Mouse (Mus musculus) lung, postnatal 36 days (tissue): ENCODE data around the gene Nptxr.

Experiments
- DNase-seq: peaks from one replicate; pipeline ENCODE4 v3.0.0; 2022; ENCODE audit warnings: mixed read lengths

Gene Nptxr

DNA sequence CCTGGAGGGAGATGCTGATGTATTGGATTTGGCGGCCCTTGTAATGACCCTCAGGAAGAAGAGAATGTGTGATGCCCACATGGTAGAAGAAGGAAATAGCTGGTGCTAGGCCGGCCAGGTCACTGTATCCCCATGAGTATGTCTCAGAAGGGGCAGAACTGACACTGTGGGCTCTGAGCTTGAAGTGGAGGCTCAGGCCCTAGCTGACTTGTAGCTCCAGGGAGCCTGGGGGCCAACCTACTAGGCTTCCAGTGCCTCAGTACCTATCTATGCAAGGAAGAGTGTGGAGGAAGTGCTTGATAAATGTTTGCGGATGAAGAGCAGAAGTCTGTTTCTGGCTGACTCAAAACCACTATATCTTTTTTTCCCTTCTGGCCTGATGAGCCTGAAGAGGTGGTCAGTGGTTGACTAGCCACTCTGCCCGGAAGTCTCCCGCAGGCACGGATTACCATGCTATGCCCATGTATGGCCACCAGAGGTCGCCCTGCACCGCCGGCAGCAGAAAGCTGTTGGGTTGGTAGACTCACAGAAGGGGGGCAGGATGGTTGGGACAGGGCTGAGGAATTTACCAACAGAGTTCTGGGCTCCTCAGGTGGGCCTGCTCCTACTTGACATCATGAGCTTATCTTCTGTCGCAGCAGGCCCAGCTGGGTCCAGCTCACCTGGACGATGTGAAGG, 51.7 kb downstream of the Nptxr start:
- DNase-seq: peak; percentile 75

DNA sequence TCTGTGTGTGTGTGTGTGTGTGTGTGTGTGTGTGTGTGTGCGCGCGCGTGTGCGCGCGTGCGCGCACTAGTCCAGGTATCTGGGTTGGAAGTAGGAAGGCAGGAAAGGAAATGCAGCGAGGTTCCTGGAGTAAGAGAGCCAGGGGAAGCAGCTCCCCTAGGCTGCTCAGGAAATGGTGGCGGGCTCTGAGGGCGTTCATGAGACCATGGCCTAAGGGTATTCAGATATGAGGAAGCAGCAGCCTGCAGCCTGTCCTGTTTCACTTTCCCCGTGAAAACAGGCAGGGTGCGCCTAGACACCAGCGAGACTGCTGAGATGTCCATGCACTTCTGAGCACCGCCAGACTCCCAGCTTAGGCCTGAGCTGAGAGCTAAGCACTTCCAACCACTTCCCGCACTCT, 52.8 kb downstream of the Nptxr start:
- no peak for DNase-seq

- DNase-seq: peak; percentile 53
These were observed 54.3 kb downstream of the Nptxr start for GRCm38 (mm10) chr15:79750266-79750665.

DNA sequence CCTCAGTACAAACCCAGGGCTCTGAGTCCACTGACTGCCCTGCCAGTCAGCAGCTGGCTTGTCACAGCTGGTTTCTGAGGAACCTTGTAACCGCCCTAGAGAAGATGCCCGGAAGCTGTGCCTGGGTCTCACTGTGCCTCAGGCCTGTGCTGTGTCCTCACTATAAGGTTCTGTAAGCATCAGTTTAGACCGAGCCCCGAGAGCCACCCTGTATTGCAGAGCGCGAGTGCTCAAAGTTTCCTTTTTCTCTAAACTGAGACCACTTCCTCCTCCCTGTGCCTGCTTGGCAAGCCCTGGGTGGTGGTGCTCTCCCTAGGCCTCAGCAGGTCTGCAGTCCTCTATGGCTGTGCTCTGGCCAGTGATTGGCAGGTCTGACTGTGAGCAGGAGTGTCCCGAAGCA, 55.4 kb downstream of the Nptxr start:
- DNase-seq: no peak

DNA sequence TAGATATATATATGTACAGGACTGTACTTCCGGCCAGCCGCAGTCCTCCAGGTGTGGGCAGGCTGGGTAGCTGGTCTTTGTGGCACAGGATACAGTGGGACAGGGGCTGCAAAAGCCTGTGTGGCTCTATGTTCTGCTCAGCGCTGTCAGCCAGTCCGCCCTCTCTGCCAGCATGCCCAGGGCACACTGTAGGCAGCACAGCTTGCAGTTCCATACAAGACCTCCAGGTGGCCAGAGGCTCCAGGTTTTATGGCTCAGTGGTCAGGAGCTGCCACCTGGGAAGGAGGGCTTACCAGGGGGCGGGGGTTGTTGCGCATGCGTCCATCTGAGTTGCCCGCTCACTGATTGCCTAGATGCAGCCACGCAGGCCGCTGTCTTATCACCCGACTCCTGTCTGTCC, 56.6 kb downstream of the Nptxr start:
- DNase-seq: no peak

DNA sequence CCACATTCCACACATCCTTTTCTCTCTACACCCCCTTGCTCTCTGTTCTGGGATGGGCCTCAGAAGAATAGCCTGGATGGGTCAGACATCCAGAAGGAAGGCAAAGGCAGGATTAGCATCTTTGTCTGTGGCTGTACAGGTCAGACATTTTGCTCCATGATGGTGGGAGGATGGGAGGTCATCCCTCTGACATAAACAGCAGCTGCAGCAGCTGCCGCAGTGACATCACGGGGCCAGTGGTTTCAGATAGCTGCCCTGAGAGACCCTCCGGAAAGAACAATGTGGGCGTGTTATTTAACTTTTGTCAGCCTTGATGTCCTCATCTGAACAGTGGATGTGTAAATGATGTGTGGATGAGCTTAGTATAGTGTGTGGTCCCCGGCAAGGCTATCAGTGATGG, 58.7 kb downstream of the Nptxr start:
- DNase-seq: no peak

GRCm38 (mm10) chr15:79745312-79745711, 59.3 kb downstream of the Nptxr start:
- no peak for DNase-seq

- DNase-seq: no peak
These were observed 59.8 kb downstream of the Nptxr start for GRCm38 (mm10) chr15:79744742-79745141.

- DNase-seq: no peak
These were observed 60.6 kb downstream of the Nptxr start for GRCm38 (mm10) chr15:79744001-79744400.

GRCm38 (mm10) chr15:79742706-79743023, 61.9 kb downstream of the Nptxr start:
- no peak for DNase-seq

- peak; percentile 97 for DNase-seq
These were observed 62.5 kb downstream of the Nptxr start, which contains the start of gene Sun2 for GRCm38 (mm10) chr15:79741921-79742705. Sun2 (minus strand) TSS chr15:79742536.

DNA sequence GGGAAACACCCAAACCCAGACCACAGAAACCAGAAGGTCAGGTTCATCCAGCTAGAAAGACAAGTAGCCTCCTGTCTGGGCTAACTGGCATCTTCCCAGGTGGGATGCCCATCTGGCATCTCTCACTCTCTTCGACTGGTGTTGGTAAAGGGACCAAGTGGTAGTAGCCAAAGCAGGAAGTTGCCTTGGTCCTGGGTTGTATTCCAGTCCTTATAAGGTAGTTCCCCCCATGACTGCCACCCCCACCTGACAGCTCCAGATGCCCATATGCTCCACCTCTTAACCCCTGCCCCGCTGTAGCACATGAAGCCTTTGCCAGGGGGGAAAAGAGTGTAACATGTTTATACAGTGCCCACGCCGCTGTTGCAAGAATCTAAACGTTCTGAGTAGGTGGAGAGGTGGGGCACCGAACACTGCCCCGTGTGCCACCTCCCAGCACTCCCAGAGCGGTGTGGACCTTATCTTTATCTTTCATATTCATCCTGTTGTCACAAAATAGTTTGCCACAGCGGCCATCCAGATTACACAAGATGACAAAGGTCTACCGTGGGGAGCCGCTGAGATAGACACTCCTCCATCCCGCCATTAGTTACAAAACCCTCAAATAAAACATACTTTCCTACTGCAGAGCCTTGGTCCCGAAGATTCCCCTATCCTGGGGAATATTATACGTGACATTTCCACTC, 63.2 kb downstream of the Nptxr start:
- DNase-seq: peak; percentile 68

DNA sequence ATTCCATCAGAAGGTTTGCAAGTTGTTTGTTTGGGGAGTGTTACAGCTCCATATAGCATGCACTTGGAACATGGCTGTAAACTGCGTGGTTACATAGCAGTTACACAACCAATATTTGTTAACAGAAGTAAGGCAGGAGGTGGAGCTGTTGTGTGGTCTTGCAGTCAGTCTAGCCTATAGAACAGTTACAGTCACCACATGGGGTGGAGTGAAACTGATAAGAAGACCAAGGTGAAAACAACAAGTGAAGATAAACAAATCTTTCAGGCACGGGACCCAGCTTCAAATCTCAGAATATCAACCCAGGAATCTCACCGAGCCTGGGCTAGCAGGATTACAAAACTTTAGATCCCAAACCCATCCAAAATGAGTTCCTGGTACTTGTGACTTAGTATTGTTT, 63.8 kb downstream of the Nptxr start:
- peak; percentile 34 for DNase-seq
